Mouse (Mus musculus): ENCODE measurements around the gene Ces5a. TPM values are rescaled to one million over a fixed set of nuclear protein-coding genes. Genes with fewer than 3 reads are reported as not detected.

The Ces5a gene
- total RNA-seq, 2 experiments from 2014 or later, result not detected

Other genes starting within 250 kb of the Ces5a start
- not detected in 2 replicates for gene Ces1g, start 198.5 kb downstream of the Ces5a start, total RNA-seq (2015)
- not detected in 2 replicates for gene Ces1g, start 198.5 kb downstream of the Ces5a start, total RNA-seq (2017)
- gene Ces1h, start 156.1 kb downstream of the Ces5a start, total RNA-seq (2015), result not detected in 2 replicates
- not detected in 2 replicates for gene Ces1h, start 156.1 kb downstream of the Ces5a start, total RNA-seq (2017)

Measured in megakaryocyte, adult 5-6 weeks (primary cell).